Mouse (Mus musculus): ENCODE results near the gene Mfng. TPM values are rescaled to one million over a fixed set of nuclear protein-coding genes. Genes with fewer than 3 reads are reported as not detected.

The Mfng gene
- polyA plus RNA-seq, 1 experiment = 6.3 TPM

DNA sequence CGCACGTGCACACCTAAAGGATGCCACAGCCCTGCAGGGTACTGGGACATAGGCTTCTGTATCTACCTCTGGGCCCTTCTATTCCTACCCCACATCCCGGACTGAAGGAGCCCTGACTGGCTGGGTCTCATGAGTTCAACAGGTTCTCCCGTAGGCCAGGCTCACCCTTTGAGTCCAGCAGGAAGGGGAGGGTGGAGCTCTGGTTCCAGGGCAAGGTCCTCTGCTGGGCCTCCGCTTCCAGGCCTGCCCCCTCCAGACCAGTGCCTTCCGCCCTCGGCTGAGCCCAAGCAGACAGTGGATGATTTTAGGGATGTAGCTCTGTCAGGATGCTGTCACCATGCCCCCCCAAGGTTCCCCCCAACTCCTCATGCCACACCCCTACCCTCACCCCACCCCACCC, 7.6 kb upstream of the Mfng start:
- Histone ChIP-seq H3K4me3 (ENCODE audit: insufficient read depth, low read length) (no peak overlapping the region), H3K27ac (ENCODE audit: insufficient read depth, low read length) (no peak overlapping the region), H3K4me1 (ENCODE audit: control insufficient read depth, insufficient read depth, low read length) (no peaks in the 10 kb centered on the region)
- TF ChIP-seq POLR2A (IDR thresholded peaks at IDR 0.05; ENCODE audit: extremely low read depth, insufficient read depth, low read length) = no peak
- no peak for TF ChIP-seq CTCF (IDR thresholded peaks at IDR 0.05; ENCODE audit: extremely low read depth, insufficient read depth, low read length)

GRCm38 (mm10) chr15:78780359-78780758, 7.1 kb upstream of the Mfng start:
- Histone ChIP-seq H3K4me3 (ENCODE audit: insufficient read depth, low read length) (no peak overlapping the region), H3K4me1 (ENCODE audit: control insufficient read depth, insufficient read depth, low read length) (no peaks in the 10 kb centered on the region), H3K27ac (ENCODE audit: insufficient read depth, low read length) (no peak overlapping the region)
- TF ChIP-seq CTCF (IDR thresholded peaks at IDR 0.05; ENCODE audit: extremely low read depth, insufficient read depth, low read length) = no peak
- TF ChIP-seq POLR2A (IDR thresholded peaks at IDR 0.05; ENCODE audit: extremely low read depth, insufficient read depth, low read length) = no peak

- TF ChIP-seq CTCF (IDR thresholded peaks at IDR 0.05; ENCODE audit: extremely low read depth, insufficient read depth, low read length) (no peak), POLR2A (IDR thresholded peaks at IDR 0.05; ENCODE audit: extremely low read depth, insufficient read depth, low read length) (no peak)
- H3K4me3 ChIP-seq (ENCODE audit: insufficient read depth, low read length) = no peak overlapping the region
- H3K27ac ChIP-seq (ENCODE audit: insufficient read depth, low read length) = no peak overlapping the region
- no peaks in the 10 kb centered on the region for H3K4me1 ChIP-seq (ENCODE audit: control insufficient read depth, insufficient read depth, low read length)
These were observed 6.4 kb upstream of the Mfng start for GRCm38 (mm10) chr15:78779690-78780089.

- no peak overlapping the region for H3K27ac ChIP-seq (ENCODE audit: insufficient read depth, low read length)
- H3K4me1 ChIP-seq (ENCODE audit: control insufficient read depth, insufficient read depth, low read length) = no peaks in the 10 kb centered on the region
- TF ChIP-seq CTCF (IDR thresholded peaks at IDR 0.05; ENCODE audit: extremely low read depth, insufficient read depth, low read length) (no peak), POLR2A (IDR thresholded peaks at IDR 0.05; ENCODE audit: extremely low read depth, insufficient read depth, low read length) (no peak)
- no peak overlapping the region for H3K4me3 ChIP-seq (ENCODE audit: insufficient read depth, low read length)
These were observed 6.0 kb upstream of the Mfng start for GRCm38 (mm10) chr15:78779253-78779652.

- Histone ChIP-seq H3K27ac (ENCODE audit: insufficient read depth, low read length) (no peak overlapping the region), H3K4me3 (ENCODE audit: insufficient read depth, low read length) (no peak overlapping the region), H3K4me1 (ENCODE audit: control insufficient read depth, insufficient read depth, low read length) (no peaks in the 10 kb centered on the region)
- peak; percentile 90 for TF ChIP-seq CTCF (IDR thresholded peaks at IDR 0.05; ENCODE audit: extremely low read depth, insufficient read depth, low read length)
- no peak for TF ChIP-seq POLR2A (IDR thresholded peaks at IDR 0.05; ENCODE audit: extremely low read depth, insufficient read depth, low read length)
These were observed 5.0 kb upstream of the Mfng start for GRCm38 (mm10) chr15:78778077-78778870.

DNA sequence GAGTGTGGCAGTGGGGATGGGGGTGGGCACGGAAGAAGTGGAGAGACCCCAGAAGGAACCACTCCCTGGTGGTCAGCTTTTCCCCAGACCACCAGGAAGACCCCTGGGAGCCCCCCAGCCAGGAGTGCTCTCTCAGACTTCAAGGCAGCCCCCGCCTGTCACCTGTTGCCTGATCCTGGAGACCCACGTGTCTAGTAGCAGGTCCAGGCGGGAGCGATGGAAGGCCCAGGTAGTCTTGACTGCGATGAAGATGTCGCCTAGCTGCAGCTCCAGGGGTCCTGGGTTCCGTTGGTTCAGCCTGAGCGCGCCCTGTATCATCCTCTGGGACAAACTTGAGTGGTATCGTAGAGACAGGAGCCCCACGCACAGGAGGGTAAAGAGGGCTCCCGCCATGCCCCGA, 419 bp downstream of the Mfng start:
- Histone ChIP-seq H3K4me3 (ENCODE audit: insufficient read depth, low read length) (peak overlapping the region; percentile 17; the same call in 1 of the 2 replicates), H3K27ac (ENCODE audit: insufficient read depth, low read length) (no peak overlapping the region), H3K4me1 (ENCODE audit: control insufficient read depth, insufficient read depth, low read length) (0 out of 2 replicates have a peak, but pooled peaks cover 1% of the 10 kb centered on the region)
- TF ChIP-seq CTCF (IDR thresholded peaks at IDR 0.05; ENCODE audit: extremely low read depth, insufficient read depth, low read length) (no peak), POLR2A (IDR thresholded peaks at IDR 0.05; ENCODE audit: extremely low read depth, insufficient read depth, low read length) (no peak)

DNA sequence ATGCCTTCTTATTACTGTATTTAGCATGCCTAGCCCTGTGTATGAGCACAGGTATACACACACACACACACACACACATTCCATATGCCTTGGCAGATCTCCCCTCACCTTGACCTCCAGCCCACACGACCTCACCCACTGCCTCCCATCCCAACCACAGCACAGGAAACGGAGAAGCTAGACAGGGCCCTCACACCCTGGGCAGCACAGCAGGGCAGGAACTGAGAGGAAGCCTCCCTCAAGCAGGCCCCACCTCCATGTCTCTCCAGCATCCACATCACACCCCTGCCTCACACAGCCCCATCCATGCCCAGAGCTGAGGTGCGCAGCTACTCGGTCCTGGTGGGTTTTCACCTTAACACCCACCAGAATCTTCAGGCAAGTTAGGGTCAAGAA, 909 bp downstream of the Mfng start:
- H3K4me3 ChIP-seq (ENCODE audit: insufficient read depth, low read length) = peak overlapping the region; percentile 17
- TF ChIP-seq POLR2A (IDR thresholded peaks at IDR 0.05; ENCODE audit: extremely low read depth, insufficient read depth, low read length) = no peak
- no peak for TF ChIP-seq CTCF (IDR thresholded peaks at IDR 0.05; ENCODE audit: extremely low read depth, insufficient read depth, low read length)
- peak overlapping the region; percentile 66 for H3K27ac ChIP-seq (ENCODE audit: insufficient read depth, low read length)
- H3K4me1 ChIP-seq (ENCODE audit: control insufficient read depth, insufficient read depth, low read length) = 0 out of 2 replicates have a peak, but pooled peaks cover 1% of the 10 kb centered on the region

DNA sequence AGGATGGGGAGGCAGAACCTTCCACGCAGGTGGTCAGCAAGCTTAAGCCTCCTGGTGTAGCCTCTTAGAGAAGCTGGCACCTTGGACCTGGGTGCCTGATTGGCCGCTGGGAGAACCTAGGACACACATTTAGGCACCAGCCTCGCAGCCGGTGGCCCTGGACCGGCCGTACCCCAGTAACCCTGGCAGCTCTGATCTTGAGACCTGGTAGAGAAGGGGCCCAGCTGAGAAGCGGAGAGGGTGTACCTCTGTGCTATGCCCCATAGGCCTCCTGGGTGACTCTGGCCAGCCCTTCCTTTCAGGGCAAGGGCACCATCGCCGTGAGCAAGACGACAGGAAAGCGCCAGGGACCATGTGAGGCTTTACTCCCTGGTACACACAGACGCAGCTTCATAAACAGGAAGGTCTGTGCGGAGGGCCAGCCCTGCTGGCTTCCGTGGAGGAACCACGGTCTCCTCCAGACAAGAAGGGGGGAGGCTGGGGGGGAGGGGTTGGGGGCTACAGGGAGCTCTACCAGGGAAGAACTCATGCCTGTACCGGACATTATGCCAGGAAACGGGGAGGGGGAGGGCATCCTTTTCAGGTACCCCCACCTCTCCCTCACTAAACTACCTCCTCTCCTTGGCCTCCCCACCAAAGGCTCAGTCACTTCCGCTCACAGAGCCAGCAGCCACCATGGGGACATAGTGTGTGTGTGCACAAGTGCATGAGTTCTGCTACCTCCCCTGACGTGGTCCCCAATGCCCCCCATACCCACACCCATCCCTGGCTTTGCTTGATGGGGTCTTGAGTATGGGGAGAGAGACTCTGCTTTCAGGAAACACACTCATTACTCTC, 1.5 kb downstream of the Mfng start:
- TF ChIP-seq POLR2A (IDR thresholded peaks at IDR 0.05; ENCODE audit: extremely low read depth, insufficient read depth, low read length) (no peak), CTCF (IDR thresholded peaks at IDR 0.05; ENCODE audit: extremely low read depth, insufficient read depth, low read length) (no peak)
- 0 out of 2 replicates have a peak, but pooled peaks cover 1% of the 10 kb centered on the region for H3K4me1 ChIP-seq (ENCODE audit: control insufficient read depth, insufficient read depth, low read length)

GRCm38 (mm10) chr15:78770983-78771355, 2.3 kb downstream of the Mfng start:
- TF ChIP-seq CTCF (IDR thresholded peaks at IDR 0.05; ENCODE audit: extremely low read depth, insufficient read depth, low read length) (no peak), POLR2A (IDR thresholded peaks at IDR 0.05; ENCODE audit: extremely low read depth, insufficient read depth, low read length) (no peak)
- peak overlapping the region; percentile 91 for H3K27ac ChIP-seq (ENCODE audit: insufficient read depth, low read length)
- 0 out of 2 replicates have a peak, but pooled peaks cover 1% of the 10 kb centered on the region for H3K4me1 ChIP-seq (ENCODE audit: control insufficient read depth, insufficient read depth, low read length)
- 0 out of 2 replicates have a peak overlapping the region, but pooled peaks have one; percentile 2 for H3K4me3 ChIP-seq (ENCODE audit: insufficient read depth, low read length)

More for the DNA sequence above, 1.5 kb downstream of the Mfng start:
- Histone ChIP-seq H3K4me3 (ENCODE audit: insufficient read depth, low read length) (peak overlapping the region; percentile 17; the same call in 1 of the 2 replicates), H3K27ac (ENCODE audit: insufficient read depth, low read length) (peak overlapping the region; percentile 91)

All from cortical plate, adult 2 months (tissue).